Mouse (Mus musculus): ENCODE data around the gene D230025D16Rik. TPM values are rescaled to one million over a fixed set of nuclear protein-coding genes. Genes with fewer than 3 reads are reported as not detected.

Gene D230025D16Rik
- 67.4 TPM for polyA plus RNA-seq (2014; fragmentation: Illumina TruSeq; extraction: RNeasy Lipid Tissue Mini Kit (QIAGEN cat#74804))

GRCm38 (mm10) chr8:105224413-105225271 lies at the start of gene D230025D16Rik:
D230025D16Rik (plus strand) TSS chr8:105225145.

DNA sequence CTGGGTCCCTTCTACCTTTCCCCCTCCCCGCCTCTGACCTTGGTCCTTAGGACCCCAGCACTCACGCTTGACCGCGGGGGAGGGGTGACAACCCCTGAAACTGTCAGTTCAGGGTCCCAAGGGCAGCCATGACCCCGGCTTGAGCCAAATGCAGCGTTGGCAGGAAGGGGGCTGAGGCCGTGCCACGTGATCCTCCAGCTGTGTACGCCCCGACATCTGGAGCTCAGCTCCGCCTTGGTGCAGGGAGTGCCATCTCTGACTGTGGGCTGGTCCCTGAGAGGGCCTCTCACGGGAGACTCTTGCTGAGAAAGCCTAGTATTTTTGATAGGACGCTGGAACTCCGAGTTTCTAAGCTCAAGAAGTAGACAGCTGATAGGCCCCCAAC lies 30.0 kb downstream of the D230025D16Rik start, which contains the start of gene B3gnt9:
B3gnt9 (minus strand) TSS at position 188 of the 385 bp plus-strand sequence.

DNA sequence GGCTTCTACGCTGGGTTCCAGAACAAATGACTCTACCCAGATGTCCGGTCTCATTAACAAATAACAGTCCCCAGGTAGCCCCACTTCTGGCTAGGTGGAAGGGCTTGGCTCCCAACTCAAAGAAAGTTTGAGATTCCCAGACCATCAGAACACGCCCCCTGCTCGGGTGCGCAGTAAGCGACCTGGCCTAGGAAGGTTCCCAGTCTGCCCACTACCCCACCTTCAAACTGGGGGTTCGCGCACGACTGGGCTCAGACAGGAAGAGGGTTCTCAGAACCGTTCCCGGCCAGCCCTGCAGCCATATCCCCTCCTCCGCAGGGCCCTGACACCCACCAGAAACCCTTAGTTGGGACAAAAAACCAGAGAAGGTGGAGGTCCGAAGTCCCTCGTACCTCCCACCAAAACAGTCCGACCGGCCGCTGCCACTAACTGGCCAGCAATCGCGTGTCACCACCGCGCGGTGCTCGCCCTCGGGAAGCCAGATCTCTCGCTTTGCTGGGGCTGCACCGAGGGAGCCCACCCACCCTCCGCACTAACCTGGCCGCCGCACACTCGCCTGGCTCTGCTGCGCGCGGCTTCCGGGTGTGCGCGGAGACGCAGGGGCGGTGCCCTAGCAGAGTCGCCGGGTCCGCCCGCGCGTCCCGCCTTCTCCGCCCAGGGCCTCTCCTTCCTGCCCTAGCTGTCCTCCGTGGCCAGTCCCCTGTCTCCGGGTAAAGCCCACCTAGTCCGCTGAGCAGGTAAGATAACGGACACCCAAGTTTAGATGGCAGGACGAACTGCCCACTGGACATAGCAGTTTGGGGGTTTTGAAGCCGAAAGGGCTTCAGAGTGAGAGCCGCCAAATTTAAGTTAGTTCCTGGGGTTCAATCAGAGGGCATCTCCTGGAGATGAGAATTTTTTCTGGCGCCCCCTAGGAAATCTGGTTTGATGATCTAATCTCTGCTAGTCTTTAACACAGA lies 39.4 kb downstream of the D230025D16Rik start, which contains the start of the genes Tradd and Fbxl8:
Tradd (minus strand) TSS at position 586 of the 959 bp plus-strand sequence.
Fbxl8 (plus strand) TSS at position 625 of the 959 bp plus-strand sequence.

DNA sequence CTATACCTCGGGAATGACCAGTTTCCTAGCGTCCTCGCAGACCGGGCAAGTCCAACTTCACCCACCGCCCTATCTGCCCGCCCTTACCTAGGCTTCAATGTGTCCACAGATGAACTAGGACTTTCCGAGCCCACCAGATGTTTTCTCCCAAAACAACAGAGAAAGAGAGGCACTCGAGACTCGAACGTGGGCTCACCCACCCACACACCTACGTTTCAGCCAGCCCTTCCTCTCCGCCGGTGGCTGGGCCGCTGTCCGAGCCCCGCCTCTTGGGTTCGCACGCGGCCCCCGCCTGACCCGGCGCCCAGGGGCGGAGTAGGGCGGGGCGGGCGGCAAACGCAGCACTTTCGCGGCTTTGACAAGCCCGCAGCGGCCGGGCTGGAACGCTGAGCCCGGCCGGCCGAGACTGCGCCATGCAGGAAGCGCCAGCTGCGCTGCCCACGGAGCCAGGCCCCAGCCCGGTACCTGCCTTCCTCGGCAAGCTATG lies 44.6 kb downstream of the D230025D16Rik start, which contains the start of gene Hsf4:
Hsf4 (plus strand) TSS at position 341 of the 487 bp plus-strand sequence.

GRCm38 (mm10) chr8:105275840-105276239 lies 50.9 kb downstream of the D230025D16Rik start, which contains the start of gene Nol3:
Nol3 (plus strand) TSS chr8:105276140.

GRCm38 (mm10) chr8:105289805-105290460 lies 65.0 kb downstream of the D230025D16Rik start, which contains the start of gene 4931428F04Rik:
4931428F04Rik (minus strand) TSS chr8:105289864.

DNA sequence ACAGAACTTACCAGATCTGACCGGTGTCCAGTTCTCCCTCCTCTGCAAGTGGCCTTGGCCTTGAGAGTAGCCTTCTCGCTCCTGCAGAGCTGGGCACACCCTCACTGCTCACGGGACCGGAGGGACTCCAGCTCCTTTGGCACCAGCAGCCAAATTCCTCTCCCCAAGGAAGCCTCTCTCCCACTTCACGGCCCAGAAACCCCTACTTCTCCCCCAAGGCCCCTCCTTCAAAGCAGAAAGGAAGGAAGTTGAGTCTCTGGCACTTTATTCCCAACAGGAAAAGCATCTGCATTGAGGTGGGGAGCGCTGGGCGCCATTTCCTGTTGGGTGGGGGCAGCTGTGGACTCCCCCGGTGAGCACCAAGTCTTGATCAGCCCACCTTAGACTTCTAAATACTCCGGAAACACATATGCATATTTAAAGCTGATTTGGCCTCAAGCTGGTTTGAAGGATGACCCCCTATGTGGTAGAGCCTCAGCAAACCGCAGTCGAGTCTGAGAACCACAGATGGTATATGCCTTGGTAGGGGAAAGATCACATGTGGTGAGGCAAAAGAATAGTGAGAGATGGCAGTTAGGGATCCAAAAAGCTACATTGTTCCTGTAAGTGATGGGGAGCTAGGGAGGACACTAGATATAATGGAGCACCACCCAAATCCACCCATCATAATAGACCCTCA lies 71.1 kb downstream of the D230025D16Rik start, which contains the start of gene Exoc3l:
Exoc3l (minus strand) TSS at position 207 of the 679 bp plus-strand sequence.

GRCm38 (mm10) chr8:105297511-105298192 lies 72.7 kb downstream of the D230025D16Rik start, which contains the start of gene E2f4:
E2f4 (plus strand) TSS chr8:105297663.

Other genes starting within 250 kb of the D230025D16Rik start
- gene Ces2h, start 224.3 kb upstream of the D230025D16Rik start, polyA plus RNA-seq (2014; fragmentation: Illumina TruSeq; extraction: RNeasy Lipid Tissue Mini Kit (QIAGEN cat#74804)) = not detected
- not detected for gene Ces3a, start 176.5 kb upstream of the D230025D16Rik start, polyA plus RNA-seq (2014; fragmentation: Illumina TruSeq; extraction: RNeasy Lipid Tissue Mini Kit (QIAGEN cat#74804))
- gene Ces3b, start 141.4 kb upstream of the D230025D16Rik start, polyA plus RNA-seq (2014; fragmentation: Illumina TruSeq; extraction: RNeasy Lipid Tissue Mini Kit (QIAGEN cat#74804)) = not detected
- gene Ces4a, start 93.3 kb upstream of the D230025D16Rik start, polyA plus RNA-seq (2014; fragmentation: Illumina TruSeq; extraction: RNeasy Lipid Tissue Mini Kit (QIAGEN cat#74804)) = not detected
- 456 TPM for gene Cbfb, start 54.5 kb upstream of the D230025D16Rik start, polyA plus RNA-seq (2014; fragmentation: Illumina TruSeq; extraction: RNeasy Lipid Tissue Mini Kit (QIAGEN cat#74804))
- gene B3gnt9, start 30.0 kb downstream of the D230025D16Rik start, polyA plus RNA-seq (2014; fragmentation: Illumina TruSeq; extraction: RNeasy Lipid Tissue Mini Kit (QIAGEN cat#74804)) = 5.4 TPM
- 0.60 TPM for gene Tradd, start 39.5 kb downstream of the D230025D16Rik start, polyA plus RNA-seq (2014; fragmentation: Illumina TruSeq; extraction: RNeasy Lipid Tissue Mini Kit (QIAGEN cat#74804))
- gene Fbxl8, start 39.5 kb downstream of the D230025D16Rik start, polyA plus RNA-seq (2014; fragmentation: Illumina TruSeq; extraction: RNeasy Lipid Tissue Mini Kit (QIAGEN cat#74804)) = not detected
- not detected for gene Hsf4, start 44.7 kb downstream of the D230025D16Rik start, polyA plus RNA-seq (2014; fragmentation: Illumina TruSeq; extraction: RNeasy Lipid Tissue Mini Kit (QIAGEN cat#74804))
- not detected for gene Nol3, start 51.0 kb downstream of the D230025D16Rik start, polyA plus RNA-seq (2014; fragmentation: Illumina TruSeq; extraction: RNeasy Lipid Tissue Mini Kit (QIAGEN cat#74804))
- 1.3 TPM for gene 4931428F04Rik, start 64.7 kb downstream of the D230025D16Rik start, polyA plus RNA-seq (2014; fragmentation: Illumina TruSeq; extraction: RNeasy Lipid Tissue Mini Kit (QIAGEN cat#74804))
- gene Exoc3l, start 71.0 kb downstream of the D230025D16Rik start, polyA plus RNA-seq (2014; fragmentation: Illumina TruSeq; extraction: RNeasy Lipid Tissue Mini Kit (QIAGEN cat#74804)) = 0.40 TPM
- 3.7 TPM for gene E2f4, start 72.5 kb downstream of the D230025D16Rik start, polyA plus RNA-seq (2014; fragmentation: Illumina TruSeq; extraction: RNeasy Lipid Tissue Mini Kit (QIAGEN cat#74804))
- gene Elmo3, start 80.5 kb downstream of the D230025D16Rik start, polyA plus RNA-seq (2014; fragmentation: Illumina TruSeq; extraction: RNeasy Lipid Tissue Mini Kit (QIAGEN cat#74804)) = 0.63 TPM
- not detected for gene Lrrc29, start 101.1 kb downstream of the D230025D16Rik start, polyA plus RNA-seq (2014; fragmentation: Illumina TruSeq; extraction: RNeasy Lipid Tissue Mini Kit (QIAGEN cat#74804))
- 3.2 TPM for gene Tmem208, start 101.2 kb downstream of the D230025D16Rik start, polyA plus RNA-seq (2014; fragmentation: Illumina TruSeq; extraction: RNeasy Lipid Tissue Mini Kit (QIAGEN cat#74804))
- gene Fhod1, start 122.8 kb downstream of the D230025D16Rik start, polyA plus RNA-seq (2014; fragmentation: Illumina TruSeq; extraction: RNeasy Lipid Tissue Mini Kit (QIAGEN cat#74804)) = 0.26 TPM
- not detected for gene Slc9a5, start 123.7 kb downstream of the D230025D16Rik start, polyA plus RNA-seq (2014; fragmentation: Illumina TruSeq; extraction: RNeasy Lipid Tissue Mini Kit (QIAGEN cat#74804))
- gene Plekhg4, start 148.1 kb downstream of the D230025D16Rik start, polyA plus RNA-seq (2014; fragmentation: Illumina TruSeq; extraction: RNeasy Lipid Tissue Mini Kit (QIAGEN cat#74804)) = 0.37 TPM
- not detected for gene Kctd19, start 188.4 kb downstream of the D230025D16Rik start, polyA plus RNA-seq (2014; fragmentation: Illumina TruSeq; extraction: RNeasy Lipid Tissue Mini Kit (QIAGEN cat#74804))
- gene Lrrc36, start 188.4 kb downstream of the D230025D16Rik start, polyA plus RNA-seq (2014; fragmentation: Illumina TruSeq; extraction: RNeasy Lipid Tissue Mini Kit (QIAGEN cat#74804)) = 0.46 TPM
- gene Tppp3, start 246.4 kb downstream of the D230025D16Rik start, polyA plus RNA-seq (2014; fragmentation: Illumina TruSeq; extraction: RNeasy Lipid Tissue Mini Kit (QIAGEN cat#74804)) = not detected

All from ovary, adult 10 weeks (tissue).